Mouse (Mus musculus) adrenal gland, adult (tissue): ENCODE measurements at regions not wholly inside any gene's neighbourhood (a gene's known extent, or its start where the extent isn't known, plus 50 kb on each side); places are given as distances from the start of the nearest gene placed in this dataset.
A peak's percentile ranks its signal among the peaks of the same experiment; 100 is the strongest.

ENCODE experiments used
- DNase-seq, 2 experiments: peaks; one replicate each; pipeline ENCODE4 v3.0.0; 2022 to 2023; ENCODE audit warnings: low spot score in 1 of 2; ENCODE audit not compliant: inconsistent age in 2 of 2

- DNase-seq, result no peak
Observed at GRCm38 (mm10) chr1:73244016-73244415, 228.3 kb upstream of the Tnp1 start.

GRCm38 (mm10) chr1:73242290-73242689 is 226.6 kb upstream of the Tnp1 start:
- no peak for DNase-seq

GRCm38 (mm10) chr1:73236867-73237266 is 221.2 kb upstream of the Tnp1 start:
- DNase-seq, result peak in 1 of 2 experiments; percentile 37

GRCm38 (mm10) chr1:73233636-73234035 is 217.9 kb upstream of the Tnp1 start:
- DNase-seq, result no peak

- DNase-seq, result no peak
Observed at GRCm38 (mm10) chr1:73233041-73233440, 217.3 kb upstream of the Tnp1 start.

- DNase-seq, result no peak
Observed at GRCm38 (mm10) chr1:73230611-73231010, 214.9 kb upstream of the Tnp1 start.

GRCm38 (mm10) chr1:73227246-73227645 is 211.5 kb upstream of the Tnp1 start:
- peak in 1 of 2 experiments; percentile 15 for DNase-seq

- DNase-seq, result peak; percentile 15 to 46
Observed at GRCm38 (mm10) chr1:73221863-73222262, 206.2 kb upstream of the Tnp1 start.

- no peak for DNase-seq
Observed at GRCm38 (mm10) chr1:73214305-73214946, 198.7 kb upstream of the Tnp1 start.

- DNase-seq, result no peak
Observed at GRCm38 (mm10) chr1:73207421-73207820, 191.7 kb upstream of the Tnp1 start.

GRCm38 (mm10) chr1:73205788-73206187 is 190.1 kb upstream of the Tnp1 start:
- peak in 1 of 2 experiments; percentile 55 for DNase-seq

- peak; percentile 37 to 69 for DNase-seq
Observed at GRCm38 (mm10) chr1:73200112-73200511, 184.4 kb upstream of the Tnp1 start.

GRCm38 (mm10) chr1:73190832-73191231 is 175.1 kb upstream of the Tnp1 start:
- no peak for DNase-seq

- peak; percentile 30 to 70 for DNase-seq
Observed at GRCm38 (mm10) chr1:73188796-73189195, 173.1 kb upstream of the Tnp1 start.

GRCm38 (mm10) chr1:73184477-73184876 is 168.8 kb upstream of the Tnp1 start:
- DNase-seq, result no peak

- no peak for DNase-seq
Observed at GRCm38 (mm10) chr1:73178810-73179209, 163.1 kb upstream of the Tnp1 start.

GRCm38 (mm10) chr1:73177076-73177475 is 161.4 kb upstream of the Tnp1 start:
- DNase-seq, result no peak

- DNase-seq, result no peak
Observed at GRCm38 (mm10) chr1:73170668-73171008, 154.9 kb upstream of the Tnp1 start.

GRCm38 (mm10) chr1:73169929-73170667 is 154.4 kb upstream of the Tnp1 start:
- peak in 1 of 2 experiments; percentile 33 for DNase-seq

GRCm38 (mm10) chr1:73169077-73169869 is 153.6 kb upstream of the Tnp1 start:
- peak; percentile 20 to 74 for DNase-seq

- DNase-seq, result no peak
Observed at GRCm38 (mm10) chr1:73160199-73160598, 144.5 kb upstream of the Tnp1 start.
